ENCODE assay signal across 8 mouse cellular contexts in the genomic region with DNA sequence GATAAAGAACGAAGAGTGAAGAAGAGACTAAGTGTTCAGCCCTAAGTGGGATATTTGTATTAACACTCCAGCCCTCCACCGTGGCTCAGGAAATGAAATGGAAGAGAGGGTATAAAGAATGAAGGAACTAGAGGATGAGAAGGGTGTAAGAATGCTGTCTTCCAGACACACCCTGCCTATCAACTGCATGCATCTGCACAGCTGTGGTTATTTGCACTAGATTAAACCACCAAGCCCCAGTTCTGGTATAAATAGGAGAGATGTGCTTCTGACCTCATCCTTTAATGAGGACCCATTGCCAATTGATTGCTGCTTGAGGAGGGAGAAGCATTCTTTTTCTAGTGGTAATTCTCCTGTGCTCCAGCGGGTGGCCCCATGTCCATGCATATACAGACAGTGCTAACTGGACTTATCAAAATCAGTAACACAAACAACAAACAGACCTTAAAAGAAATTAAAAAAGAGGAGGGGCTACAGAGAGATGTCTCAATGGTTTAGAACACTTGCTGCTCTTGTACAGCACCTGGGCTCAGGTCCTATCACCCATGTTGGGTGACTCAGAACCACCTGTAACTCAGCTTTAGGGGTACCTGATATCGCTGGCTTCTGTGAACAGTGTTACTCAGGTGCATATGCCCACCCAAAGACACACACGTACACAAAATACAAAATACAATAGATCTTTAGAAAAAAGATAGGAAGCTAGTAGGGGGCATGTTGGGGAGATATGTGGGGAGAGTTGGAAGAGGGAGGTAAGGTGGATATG.
DNase-seq lines count a peak whose midpoint lies in the region; ATAC-seq lines count a peak whose summit lies in the region.

No protein-coding gene starts in this region.

- H3K4me2 ChIP-seq in forebrain, embryonic 13.5 days = no peak overlapping the region
- H3K4me2 ChIP-seq in midbrain, embryonic 16.5 days (ENCODE audit: low read length) = no peak overlapping the region

- H3K9ac ChIP-seq in forebrain, embryonic 13.5 days = no peak overlapping the region
- H3K9ac ChIP-seq in midbrain, embryonic 16.5 days (ENCODE audit: low read depth, low read length) = no peak overlapping the region

- intact Hi-C loops in left cerebral cortex, postnatal 14 days (cut with DNase I) = no loop called here

- no peaks in the 10 kb centered on the region for H3K36me3 ChIP-seq in forebrain, embryonic 13.5 days (ENCODE audit: poor library complexity, severe bottlenecking)
- H3K36me3 ChIP-seq in midbrain, embryonic 16.5 days (ENCODE audit: control insufficient read depth, insufficient read depth, low read length) = no peaks in the 10 kb centered on the region; the same call in 1 of the 2 replicates

- peak; percentile 53; the same call in 1 of the 2 replicates for ATAC-seq in forebrain, embryonic 13.5 days
- peak; percentile 80 for ATAC-seq in midbrain, embryonic 16.5 days
- no peak for ATAC-seq in erythroid progenitor cell, adult 5-6 weeks (replicated peaks; ENCODE audit: low FRiP score, poor library complexity, severe bottlenecking)

- H3K27me3 ChIP-seq in forebrain, embryonic 13.5 days = no peaks in the 10 kb centered on the region
- no peaks in the 10 kb centered on the region for H3K27me3 ChIP-seq in midbrain, embryonic 16.5 days (ENCODE audit: control insufficient read depth, insufficient read depth, low read depth, low read length)

- H3K27ac ChIP-seq in forebrain, embryonic 13.5 days = no peak overlapping the region
- H3K27ac ChIP-seq in midbrain, embryonic 16.5 days (ENCODE audit: low read length) = no peak overlapping the region

- 62% methylated on average over 5 of the region's 5 CpGs for WGBS in forebrain, embryonic 13.5 days
- WGBS in midbrain, embryonic 16.5 days = 69% methylated on average over 5 of the region's 5 CpGs

- no peaks in the 10 kb centered on the region for H3K9me3 ChIP-seq in forebrain, embryonic 13.5 days (replicated peaks)
- H3K9me3 ChIP-seq in midbrain, embryonic 16.5 days (replicated peaks; ENCODE audit: control insufficient read depth, low read length, poor library complexity, severe bottlenecking) = no peaks in the 10 kb centered on the region

- peak; percentile 14 to 26 for DNase-seq in left cerebral cortex, postnatal 14 days (ENCODE audit: low spot score in 2 of 2)
- no peak for DNase-seq in left cerebral cortex, adult 8-10 months (ENCODE audit: low spot score in 2 of 2)
- DNase-seq in brain, adult 2 months (ENCODE audit: low read depth, low spot score) = peak; percentile 68
- no peak for DNase-seq in thymus, adult 18-20 months
- DNase-seq in urinary bladder, postnatal 14 days (ENCODE audit: low spot score) = no peak

- H3K4me1 ChIP-seq in forebrain, embryonic 13.5 days = no peaks in the 10 kb centered on the region
- H3K4me1 ChIP-seq in midbrain, embryonic 16.5 days (ENCODE audit: control insufficient read depth, insufficient read depth, low read length) = no peaks in the 10 kb centered on the region

- H3K4me3 ChIP-seq in forebrain, embryonic 13.5 days = no peak overlapping the region
- no peak overlapping the region for H3K4me3 ChIP-seq in midbrain, embryonic 16.5 days (ENCODE audit: low read depth, low read length)

Comparison
In these comparisons a context has a peak if more than half of its experiments do, and no peak if none do; other contexts are left out.
1. DNase-seq: peak in left cerebral cortex, postnatal 14 days (2 of 2) and brain, adult 2 months (single experiment); none in left cerebral cortex, adult 8-10 months (0 of 2), thymus, adult 18-20 months (0 of 2) and urinary bladder, postnatal 14 days (single experiment).